Mouse (Mus musculus): Measurements from ENCODE around the gene Lsm10. TPM values are rescaled to one million over a fixed set of nuclear protein-coding genes. Genes with fewer than 3 reads are reported as not detected.

Gene Lsm10
- 24.7 and 27.7 TPM in 2 replicates for polyA plus RNA-seq (2015; fragmentation: Nextera tagmentation; extraction: Ambion mirVana)

DNA sequence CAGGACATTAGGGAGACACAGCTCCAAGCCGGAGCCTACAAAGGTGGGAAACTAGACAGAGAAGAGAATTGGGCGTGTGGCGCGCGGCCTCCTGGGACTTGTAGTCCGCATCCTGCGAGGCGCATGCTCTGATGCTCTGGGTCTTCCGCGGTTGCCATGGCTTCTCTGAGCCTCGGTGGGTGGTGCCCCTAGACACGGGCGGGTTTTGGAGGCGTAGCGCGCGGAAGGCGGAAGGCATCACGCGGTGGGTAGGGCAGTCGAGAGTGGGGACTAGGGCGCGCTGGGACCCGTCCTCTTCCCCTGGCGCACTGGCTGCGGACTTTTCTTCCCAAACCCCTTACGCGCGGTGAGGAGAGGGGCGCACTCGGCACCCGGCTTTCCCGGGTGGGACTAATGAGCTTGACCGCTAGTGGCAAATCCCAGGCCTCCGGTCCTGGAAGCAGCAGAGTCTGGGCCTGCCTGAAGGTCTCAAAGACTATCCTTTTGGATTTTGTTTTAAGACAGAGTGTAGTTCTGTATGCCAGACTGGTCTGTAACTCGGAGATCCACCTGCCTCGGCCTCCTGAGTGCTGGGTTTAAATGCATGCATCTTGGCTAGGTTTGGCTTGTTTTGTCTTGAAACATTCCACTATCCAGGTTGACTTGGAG lies at the start of gene Lsm10:
Lsm10 (plus strand) TSS at position 160 of the 648 bp plus-strand sequence.
- Histone ChIP-seq H3K36me3 (replicated peaks; ENCODE audit: insufficient read depth, low read length) (0 out of 2 replicates have a peak, but pooled peaks cover 4% of the 10 kb centered on the region), H3K4me2 (ENCODE audit: low read depth, low read length) (peak within 1 kb of the TSS; percentile 77), H3K27me3 (ENCODE audit: insufficient read depth, low read length) (no peaks in the 10 kb centered on the region), H3K27ac (ENCODE audit: low read depth) (peak within 1 kb of the TSS; percentile 37; the same call in 1 of the 2 replicates), H3K9me3 (ENCODE audit: low read length) (no peaks in the 10 kb centered on the region), H3K4me1 (ENCODE audit: insufficient read depth) (peaks cover 36% of the 10 kb centered on the region), H3K4me3 (ENCODE audit: low read depth, low read length) (peak within 1 kb of the TSS; percentile 60), H3K9ac (replicated peaks) (peak within 1 kb of the TSS; percentile 63)
- 1% methylated on average over 36 of the region's 37 CpGs for WGBS (ENCODE audit: insufficient replicate concordance)
- ATAC-seq (peak; percentile 99), DNase-seq (peak; percentile 95)
- TF ChIP-seq EP300 (IDR thresholded peaks at IDR 0.05; ENCODE audit: low read depth) (no peak), CTCF (IDR thresholded peaks at IDR 0.05; ENCODE audit: low read depth) (no peak)

DNA sequence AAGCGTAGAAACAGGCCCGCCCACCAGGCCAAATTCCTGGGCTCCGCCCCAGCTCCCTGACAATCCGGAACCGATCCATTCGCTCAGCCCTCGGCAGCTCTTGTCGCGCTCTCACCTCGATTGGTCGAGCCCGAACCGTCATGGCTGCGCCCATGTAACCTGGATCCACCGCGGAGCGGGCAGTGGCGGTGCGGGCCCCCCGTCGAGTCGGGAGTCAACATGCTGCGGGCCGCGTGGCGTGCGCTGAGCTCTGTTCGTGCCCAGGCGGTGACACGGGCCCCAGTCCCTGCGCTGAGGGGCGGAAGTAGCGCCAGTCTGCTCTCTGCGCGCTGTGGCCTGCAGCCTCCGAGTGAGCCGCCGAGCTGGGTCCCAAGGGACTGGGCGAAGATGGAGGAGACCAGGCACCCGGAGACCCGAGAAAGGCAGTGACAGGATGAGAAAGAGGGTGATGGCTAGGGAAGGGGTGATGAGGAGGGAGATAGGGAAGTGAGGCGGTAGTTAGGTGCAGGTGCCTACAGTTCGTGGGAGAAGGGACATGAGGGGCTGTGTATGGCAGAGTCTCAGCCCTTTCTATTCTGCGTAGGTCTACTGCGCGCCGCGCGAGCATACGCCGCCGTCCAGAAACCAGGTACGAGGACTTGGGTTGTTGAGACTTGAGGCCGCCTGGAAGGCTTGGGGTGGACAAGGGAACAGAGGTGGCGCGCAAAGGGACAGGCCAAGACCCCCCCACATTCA lies 49.4 kb upstream of the Lsm10 start, which contains the start of gene Mrps15:
Mrps15 (plus strand) TSS at position 75 of the 735 bp plus-strand sequence.
- ATAC-seq (peak; percentile 98), DNase-seq (peak; percentile 89)
- H3K9me3 ChIP-seq (ENCODE audit: low read length): no peaks in the 10 kb centered on the region
- peak within 1 kb of the TSS; percentile 72 for H3K27ac ChIP-seq (ENCODE audit: low read depth)
- peak within 1 kb of the TSS; percentile 65 for H3K4me3 ChIP-seq (ENCODE audit: low read depth, low read length)
- WGBS (ENCODE audit: insufficient replicate concordance): under 1% methylated on average over 56 of the region's 56 CpGs
- H3K4me1 ChIP-seq (ENCODE audit: insufficient read depth): peaks cover 12% of the 10 kb centered on the region
- peak within 1 kb of the TSS; percentile 95 for H3K4me2 ChIP-seq (ENCODE audit: low read depth, low read length)
- no peak for TF ChIP-seq EP300 (IDR thresholded peaks at IDR 0.05; ENCODE audit: low read depth)
- no peak for TF ChIP-seq CTCF (IDR thresholded peaks at IDR 0.05; ENCODE audit: low read depth)
- H3K27me3 ChIP-seq (ENCODE audit: insufficient read depth, low read length): no peaks in the 10 kb centered on the region
- peaks cover 18% of the 10 kb centered on the region for H3K36me3 ChIP-seq (replicated peaks; ENCODE audit: insufficient read depth, low read length)
- peak within 1 kb of the TSS; percentile 65 for H3K9ac ChIP-seq (replicated peaks)

DNA sequence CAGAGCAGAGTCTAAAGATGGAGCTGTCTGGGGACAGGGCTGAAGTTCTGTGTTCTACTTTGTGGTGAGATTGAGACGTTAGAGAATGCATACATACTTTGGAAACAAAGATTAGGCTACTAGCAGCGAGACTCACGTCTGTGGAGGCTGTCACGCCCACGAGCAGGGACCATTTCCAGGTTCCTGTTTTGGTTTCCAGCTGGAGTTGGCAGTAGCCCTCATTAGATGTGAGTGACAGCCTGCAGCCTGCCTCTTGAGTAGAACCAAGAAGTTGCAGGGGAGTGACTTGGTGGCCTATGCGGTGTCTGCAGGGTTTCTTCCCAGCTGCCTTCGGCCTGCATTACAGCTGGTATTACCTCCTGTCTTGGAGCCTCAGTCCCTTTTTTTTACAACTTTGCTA lies 44.8 kb upstream of the Lsm10 start:
- no peak overlapping the region for H3K4me3 ChIP-seq (ENCODE audit: low read depth, low read length)
- H3K4me2 ChIP-seq (ENCODE audit: low read depth, low read length): no peak overlapping the region
- H3K9me3 ChIP-seq (ENCODE audit: low read length): no peaks in the 10 kb centered on the region
- peaks cover 33% of the 10 kb centered on the region for H3K36me3 ChIP-seq (replicated peaks; ENCODE audit: insufficient read depth, low read length)
- ATAC-seq: no peak
- no peak for DNase-seq
- 75% methylated on average over 7 of the region's 7 CpGs for WGBS (ENCODE audit: insufficient replicate concordance)
- H3K27me3 ChIP-seq (ENCODE audit: insufficient read depth, low read length): no peaks in the 10 kb centered on the region
- peaks cover 12% of the 10 kb centered on the region for H3K4me1 ChIP-seq (ENCODE audit: insufficient read depth)
- TF ChIP-seq EP300 (IDR thresholded peaks at IDR 0.05; ENCODE audit: low read depth) (no peak), CTCF (IDR thresholded peaks at IDR 0.05; ENCODE audit: low read depth) (no peak)
- no peak overlapping the region for H3K9ac ChIP-seq (replicated peaks)
- H3K27ac ChIP-seq (ENCODE audit: low read depth): no peak overlapping the region

DNA sequence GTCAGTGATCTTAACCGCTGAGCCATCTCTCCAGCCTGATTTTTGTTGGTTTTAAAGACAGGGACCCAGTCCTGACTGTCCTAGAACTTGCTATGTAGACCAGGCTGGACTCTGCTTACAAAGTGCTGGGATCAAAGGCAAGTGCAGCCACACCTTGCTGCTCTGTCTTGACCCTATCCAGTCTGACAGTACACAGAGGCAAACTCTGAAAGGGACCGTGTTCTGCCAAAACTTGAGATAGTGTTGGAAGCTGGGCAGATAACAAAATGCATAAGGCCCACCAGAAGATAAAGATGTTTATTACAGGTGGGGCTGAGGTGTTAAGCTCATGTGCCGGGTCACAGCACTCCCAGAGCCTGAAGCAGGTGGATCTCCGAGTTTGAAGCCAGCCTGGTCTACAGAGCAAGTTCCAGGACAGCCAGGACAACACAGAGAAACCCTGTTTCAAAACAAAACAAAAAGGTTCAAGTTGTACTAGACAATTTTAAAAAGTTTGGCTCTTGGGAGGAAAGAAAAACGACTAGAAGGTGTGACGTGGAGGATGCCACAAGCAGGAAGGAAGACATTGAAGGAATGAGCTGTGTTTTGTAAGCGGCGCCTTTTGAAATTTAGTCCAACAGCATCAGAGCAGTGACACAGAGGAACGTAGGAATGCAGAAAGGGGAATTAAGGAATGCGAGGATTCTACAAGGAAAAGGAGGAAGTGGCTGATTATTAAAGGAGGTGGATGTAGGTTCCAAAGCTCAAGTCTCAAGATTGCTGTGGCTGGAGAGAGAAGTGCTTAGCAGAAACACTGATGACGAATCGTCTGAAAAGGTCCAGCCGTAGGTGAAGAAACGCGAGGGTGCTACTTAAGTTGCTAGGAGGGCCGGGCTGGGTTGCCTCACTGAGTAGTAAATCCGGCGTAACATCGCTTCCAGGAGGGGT lies 39.0 kb upstream of the Lsm10 start:
- peak overlapping the region; percentile 64 for H3K4me3 ChIP-seq (ENCODE audit: low read depth, low read length)
- TF ChIP-seq EP300 (IDR thresholded peaks at IDR 0.05; ENCODE audit: low read depth) (no peak), CTCF (IDR thresholded peaks at IDR 0.05; ENCODE audit: low read depth) (no peak)
- H3K9ac ChIP-seq (replicated peaks): peak overlapping the region; percentile 62
- peaks cover 16% of the 10 kb centered on the region for H3K36me3 ChIP-seq (replicated peaks; ENCODE audit: insufficient read depth, low read length)
- peak overlapping the region; percentile 90 for H3K4me2 ChIP-seq (ENCODE audit: low read depth, low read length)
- ATAC-seq (peak; percentile 23; the same call in 1 of the 2 replicates), DNase-seq (no peak)
- H3K4me1 ChIP-seq (ENCODE audit: insufficient read depth): peaks cover 15% of the 10 kb centered on the region
- no peaks in the 10 kb centered on the region for H3K27me3 ChIP-seq (ENCODE audit: insufficient read depth, low read length)
- 12% methylated on average over 19 of the region's 19 CpGs for WGBS (ENCODE audit: insufficient replicate concordance)
- peak overlapping the region; percentile 16 for H3K27ac ChIP-seq (ENCODE audit: low read depth)
- H3K9me3 ChIP-seq (ENCODE audit: low read length): no peaks in the 10 kb centered on the region

DNA sequence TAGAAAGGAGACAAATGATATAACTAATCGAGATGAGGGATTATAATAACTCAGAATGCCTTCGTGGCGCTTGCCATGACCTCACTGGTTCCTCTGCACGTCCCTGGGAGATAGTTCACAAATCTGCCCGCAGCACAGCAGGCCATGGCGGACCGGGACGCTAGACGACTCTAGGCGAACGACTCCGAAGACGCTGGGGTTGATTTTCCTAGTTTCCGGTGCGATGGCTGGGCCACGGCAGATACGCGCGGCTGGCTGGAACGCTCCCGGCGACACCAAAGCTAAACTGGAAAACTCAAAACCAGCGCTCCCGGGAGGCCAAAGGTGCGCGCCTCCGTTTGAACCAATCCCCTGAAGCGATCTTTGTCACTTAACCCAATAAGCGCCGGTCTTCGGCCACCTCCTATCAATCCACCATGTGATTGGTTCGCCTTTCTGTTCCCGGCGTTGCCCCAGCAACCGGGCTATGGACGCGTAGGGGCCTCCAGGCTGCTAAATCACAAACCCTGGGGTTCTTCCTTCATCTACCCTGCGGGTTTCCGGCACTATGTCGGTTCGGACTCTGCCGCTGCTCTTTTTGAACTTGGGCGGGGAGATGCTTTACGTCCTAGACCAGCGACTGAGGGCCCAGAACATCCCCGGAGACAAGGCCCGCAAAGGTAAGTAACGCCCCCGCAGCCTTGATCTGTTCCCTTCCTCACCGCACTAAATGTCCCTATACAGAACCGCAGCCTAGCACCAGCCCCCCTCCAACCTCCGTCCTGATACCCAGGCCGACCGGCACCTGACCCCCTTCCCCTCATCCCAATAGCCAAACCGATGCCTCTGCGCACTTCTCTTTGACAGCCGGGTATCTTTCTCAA lies 38.1 kb upstream of the Lsm10 start, which contains the start of gene Oscp1:
Oscp1 (plus strand) TSS at position 432 of the 863 bp plus-strand sequence.
- 2% methylated on average over 57 of the region's 57 CpGs for WGBS (ENCODE audit: insufficient replicate concordance)
- Histone ChIP-seq H3K4me2 (ENCODE audit: low read depth, low read length) (peak within 1 kb of the TSS; percentile 90), H3K27ac (ENCODE audit: low read depth) (peak within 1 kb of the TSS; percentile 16), H3K27me3 (ENCODE audit: insufficient read depth, low read length) (no peaks in the 10 kb centered on the region), H3K36me3 (replicated peaks; ENCODE audit: insufficient read depth, low read length) (peaks cover 15% of the 10 kb centered on the region), H3K4me1 (ENCODE audit: insufficient read depth) (peaks cover 15% of the 10 kb centered on the region), H3K9me3 (ENCODE audit: low read length) (no peaks in the 10 kb centered on the region), H3K4me3 (ENCODE audit: low read depth, low read length) (peak within 1 kb of the TSS; percentile 64), H3K9ac (replicated peaks) (peak within 1 kb of the TSS; percentile 62)
- peak; percentile 65; the same call in 1 of the 2 replicates for TF ChIP-seq EP300 (IDR thresholded peaks at IDR 0.05; ENCODE audit: low read depth)
- no peak for TF ChIP-seq CTCF (IDR thresholded peaks at IDR 0.05; ENCODE audit: low read depth)
- DNase-seq: peak; percentile 91
- peak; percentile 99 for ATAC-seq

All from liver, postnatal 0 days (tissue).